ENCODE assay signal across 23 mouse cellular contexts in the genomic region with DNA sequence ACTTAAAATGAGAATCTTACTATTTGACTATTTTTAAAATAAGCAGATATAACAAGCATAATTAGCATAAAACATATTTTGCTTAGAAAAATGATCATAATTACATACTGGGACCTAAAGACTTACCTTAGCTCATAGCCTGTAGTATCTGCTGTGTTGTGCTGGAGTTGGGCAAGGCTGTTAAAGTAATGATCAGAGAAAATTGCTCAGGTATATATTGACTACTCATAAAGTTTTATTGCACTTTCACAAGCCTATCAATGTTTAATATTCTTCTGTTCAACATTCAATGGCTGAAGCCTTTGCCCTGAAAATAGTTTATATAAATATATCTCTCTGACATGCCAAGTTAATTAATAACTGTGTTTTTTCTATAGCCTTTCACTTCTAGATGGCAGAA. TPM values are rescaled to one million over a fixed set of nuclear protein-coding genes. Genes with fewer than 3 reads are reported as not detected.
"Had no signal": no experiment of that assay in that cellular context is flagged by ENCODE, and none has a peak within 500 bp of the region (broad histone marks: within the 10 kb centered on the region; RNA-seq: fewer than 3 reads in every experiment).

A gene (minus strand): TSS at position 189 of the 400 bp plus-strand sequence.

- H3K9me3 ChIP-seq: lung, embryonic 15.5 days; midbrain, embryonic 10.5 days; midbrain, embryonic 12.5 days; neural tube, embryonic 13.5 days; neural tube, embryonic 15.5 days; stomach, embryonic 15.5 days had no signal

- H3K9ac ChIP-seq: lung, embryonic 15.5 days; midbrain, embryonic 12.5 days; neural tube, embryonic 13.5 days; neural tube, embryonic 15.5 days; stomach, embryonic 15.5 days had no signal

- H3K27me3 ChIP-seq: lung, embryonic 15.5 days; midbrain, embryonic 12.5 days; neural tube, embryonic 13.5 days; neural tube, embryonic 15.5 days; stomach, embryonic 15.5 days had no signal

- H3K4me3 ChIP-seq: lung, embryonic 15.5 days; midbrain, embryonic 10.5 days; midbrain, embryonic 12.5 days; myocyte; neural tube, embryonic 13.5 days; neural tube, embryonic 15.5 days; stomach, embryonic 15.5 days had no signal

- H3K27ac ChIP-seq: lung, embryonic 15.5 days; midbrain, embryonic 10.5 days; midbrain, embryonic 12.5 days; neural tube, embryonic 13.5 days; neural tube, embryonic 15.5 days; stomach, embryonic 15.5 days; stomach, postnatal 0 days had no signal

- H3K4me2 ChIP-seq: lung, embryonic 15.5 days; midbrain, embryonic 12.5 days; neural tube, embryonic 13.5 days; neural tube, embryonic 15.5 days; stomach, embryonic 15.5 days had no signal

- ATAC-seq: midbrain, embryonic 16.5 days had no signal

- H3K4me1 ChIP-seq: lung, embryonic 15.5 days; midbrain, embryonic 10.5 days; midbrain, embryonic 12.5 days; neural tube, embryonic 13.5 days; neural tube, embryonic 15.5 days; stomach, embryonic 15.5 days had no signal

- DNase-seq: lung, adult 2 months; lung, postnatal 10 days; lung, postnatal 4 days; midbrain, embryonic 14.5 days; retina, postnatal 1 day; right cerebral cortex, adult 18-20 months; right cerebral cortex, postnatal 25 days; right cerebral cortex, postnatal 4 days; thymus, adult 2 months; thymus, postnatal 25 days; thymus, postnatal 4 days had no signal

- H3K36me3 ChIP-seq: lung, embryonic 15.5 days; midbrain, embryonic 10.5 days; midbrain, embryonic 12.5 days; neural tube, embryonic 13.5 days; neural tube, embryonic 15.5 days; stomach, embryonic 15.5 days had no signal

RNA-seq across cellular contexts. Expression of the gene that starts here (rescaled TPM):
- polyA plus RNA-seq: liver, embryonic 16.5 days; lung, adult 2 months; lung, embryonic 15.5 days; midbrain, embryonic 10.5 days; midbrain, embryonic 12.5 days; midbrain, embryonic 14.5 days; midbrain, embryonic 16.5 days; myocyte; neural tube, embryonic 13.5 days; neural tube, embryonic 15.5 days; spleen, adult 2 months; stomach, postnatal 0 days; testis, adult 2 months had no signal
